Mouse (Mus musculus) left cerebral cortex, postnatal 36 days (tissue): ENCODE measurements around the gene Mpzl1. TPM values are rescaled to one million over a fixed set of nuclear protein-coding genes. Genes with fewer than 3 reads are reported as not detected.
"Not testable (repeated sequence)": the region's sequence is repeated elsewhere in the genome, so short reads cannot be mapped to it uniquely, and the experiment has no call there.

Experiments used
- DNase-seq, 2 experiments: peaks; one replicate each; pipeline ENCODE4 v3.0.0; 2021 to 2022; ENCODE audit warnings: low spot score in 2 of 2, mixed read lengths in 1 of 2
- intact Hi-C: fragments of 180-260 bp; cut with DNase I; formaldehyde crosslinking; loops from one replicate; pipeline ENCODE4 v1.15.1; 2025
- total RNA-seq, 2 experiments: library from RNA; stranded (reverse); gene quantifications; 2 replicates each; pipeline ENCODE4 v1.2.3; 2021

The Mpzl1 gene
- total RNA-seq, result 10 to 100 TPM; 30.0 to 31.6 TPM

DNA sequence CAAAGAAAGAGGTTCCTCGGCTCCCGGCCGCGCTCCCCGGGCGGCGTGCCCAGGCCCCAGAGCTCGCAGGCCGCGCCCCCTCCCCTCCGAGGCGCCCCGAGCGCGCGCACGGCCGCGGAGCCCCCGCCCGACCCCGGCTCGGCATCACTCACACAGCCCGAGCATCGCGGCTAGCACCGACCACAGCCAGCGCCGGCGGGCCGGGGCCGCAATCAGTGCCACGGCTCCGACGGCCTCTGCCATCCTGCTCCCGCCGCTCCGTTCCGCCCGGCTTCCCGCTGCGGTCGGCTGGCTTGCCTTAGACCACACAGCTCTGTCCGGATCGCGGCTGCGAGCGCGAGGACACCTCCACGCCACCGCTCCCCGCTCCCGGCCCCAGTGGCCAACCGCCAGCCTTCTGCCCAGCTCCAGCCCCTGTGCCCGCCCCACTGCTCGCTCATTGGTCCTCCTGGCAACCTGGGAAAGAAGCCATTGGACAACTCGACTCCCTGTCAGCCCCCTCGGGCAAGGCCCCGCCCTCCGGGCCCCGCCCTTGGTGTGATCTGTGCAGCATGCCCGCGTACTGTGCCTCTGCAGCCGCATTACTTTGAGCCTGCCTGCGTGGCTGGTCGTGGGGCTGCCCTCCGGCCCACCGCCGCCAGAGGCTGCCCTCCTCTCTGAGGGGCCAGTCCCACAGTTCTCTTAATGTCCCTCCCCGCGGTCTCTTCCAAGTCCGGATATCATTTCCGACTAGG is at the start of gene Mpzl1:
Mpzl1 (minus strand) TSS at position 388 of the 734 bp plus-strand sequence.
- DNase-seq, result peak; percentile 98

DNA sequence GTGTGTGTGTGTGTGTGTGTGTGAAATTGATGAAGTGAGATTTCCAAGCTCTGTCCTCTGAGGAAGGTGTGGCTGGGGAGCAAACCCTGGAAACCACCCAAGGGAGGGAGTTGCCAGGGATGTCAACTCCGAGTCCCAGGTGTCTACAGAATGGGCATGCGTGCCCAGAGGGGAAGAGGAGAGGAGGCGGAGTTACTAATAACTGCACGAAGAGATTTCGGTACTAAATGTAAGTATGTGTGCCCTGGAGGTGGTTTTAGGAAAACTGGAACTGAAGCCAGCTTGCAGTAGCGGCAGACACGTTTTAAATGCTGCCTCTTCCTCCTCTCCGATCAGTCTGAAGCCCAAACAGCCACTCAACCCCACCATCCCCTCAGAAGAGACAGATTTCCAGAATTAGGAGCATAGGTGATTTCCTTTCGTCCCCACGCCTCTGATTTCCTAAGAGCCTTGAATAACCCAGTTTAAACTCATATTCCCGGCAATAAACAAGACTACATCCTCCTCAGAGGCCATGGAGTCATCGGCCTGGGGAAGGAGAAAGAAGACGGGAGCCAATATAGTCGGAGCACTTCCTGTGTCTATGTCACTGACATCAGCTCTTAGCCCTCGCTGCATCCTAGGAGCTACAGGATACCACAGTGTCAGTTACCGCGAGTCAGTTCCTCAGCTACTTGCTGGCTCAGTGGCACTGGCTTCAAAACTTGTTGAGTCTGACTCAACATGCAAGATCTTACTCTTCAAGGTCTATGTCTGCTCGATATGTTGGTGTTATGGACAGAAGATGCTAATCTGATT is 47.9 kb upstream of the Mpzl1 start:
- DNase-seq, result no peak
- intact Hi-C loops, result no loop called here

More for the DNA sequence above, at the start of gene Mpzl1:
- intact Hi-C loops, result no loop called here

DNA sequence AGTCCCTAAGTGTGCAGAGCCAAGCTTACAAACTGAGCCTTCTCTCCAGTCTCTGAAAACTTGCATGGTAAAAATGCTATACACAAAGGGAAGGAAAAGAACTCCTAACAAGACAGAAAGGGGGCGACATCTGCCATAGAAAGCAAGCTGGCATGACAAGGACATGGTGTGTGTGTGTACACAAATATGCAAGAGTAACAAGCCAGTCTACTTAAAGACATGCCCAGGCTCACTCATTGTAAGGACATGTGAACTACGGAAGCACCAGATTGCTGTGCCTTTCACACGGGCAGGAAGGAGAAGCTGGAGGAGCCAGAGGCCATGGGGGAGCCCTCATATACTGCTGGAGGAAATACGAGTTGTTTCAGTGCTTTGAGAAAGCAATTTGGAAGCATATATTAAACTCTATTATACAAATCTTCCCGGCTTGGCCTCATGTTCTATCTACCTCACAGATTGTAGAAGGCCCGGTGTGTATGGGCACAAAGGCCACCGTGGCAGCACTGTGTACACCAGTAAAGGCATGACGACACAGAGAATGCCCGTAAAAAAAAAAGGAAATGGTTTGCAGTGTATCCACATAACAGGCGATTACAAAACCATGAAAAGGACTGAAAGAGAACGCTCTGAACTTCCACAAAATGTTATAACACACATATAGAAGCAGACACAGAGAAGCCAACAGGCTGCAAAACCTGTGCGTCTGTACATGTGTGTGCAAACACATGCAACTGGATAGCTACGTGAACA is 46.9 kb upstream of the Mpzl1 start:
- DNase-seq, result no peak
- intact Hi-C loops, result no loop called here

DNA sequence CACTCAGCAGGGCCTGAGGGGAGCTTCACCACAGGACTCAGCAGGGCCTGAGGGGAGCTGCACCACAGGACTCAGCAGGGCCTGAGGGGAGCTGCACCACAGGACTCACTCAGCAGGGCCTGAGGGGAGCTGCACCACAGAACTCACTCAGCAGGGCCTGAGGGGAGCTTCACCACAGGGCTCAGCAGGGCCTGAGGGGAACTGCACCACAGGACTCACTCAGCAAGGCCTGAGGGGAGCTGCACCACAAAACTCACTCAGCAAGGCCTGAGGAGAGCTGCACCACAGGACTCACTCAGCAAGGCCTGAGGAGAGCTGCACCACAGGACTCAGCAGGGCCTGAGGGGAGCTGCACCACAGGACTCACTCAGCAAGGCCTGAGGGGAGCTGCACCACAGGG is 45.7 kb upstream of the Mpzl1 start:
- intact Hi-C loops, DNase-seq: not testable (repeated sequence)

DNA sequence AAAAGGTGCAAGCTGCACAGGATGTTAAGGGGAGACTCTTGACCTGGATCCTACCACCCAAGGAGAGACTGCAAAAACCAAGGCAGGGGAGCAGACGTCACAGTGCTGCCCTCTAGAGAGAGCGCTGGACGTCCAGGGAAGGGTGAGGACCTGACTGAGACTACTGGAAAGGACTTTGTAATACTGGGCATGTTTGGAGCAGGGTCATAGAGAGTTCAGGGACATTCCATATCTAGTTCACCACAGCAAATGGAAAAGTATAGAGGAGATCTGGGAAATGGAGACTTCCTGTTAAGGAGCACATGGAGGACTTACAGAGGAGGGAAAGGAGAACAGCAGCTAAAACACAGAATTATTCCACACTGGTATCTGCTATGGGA is 45.3 kb upstream of the Mpzl1 start:
- intact Hi-C loops, result loop anchor here (10.0 kb wide), 1 partner anchor 475 kb away; no protein-coding TSS in a partner anchor
- DNase-seq, result no peak

DNA sequence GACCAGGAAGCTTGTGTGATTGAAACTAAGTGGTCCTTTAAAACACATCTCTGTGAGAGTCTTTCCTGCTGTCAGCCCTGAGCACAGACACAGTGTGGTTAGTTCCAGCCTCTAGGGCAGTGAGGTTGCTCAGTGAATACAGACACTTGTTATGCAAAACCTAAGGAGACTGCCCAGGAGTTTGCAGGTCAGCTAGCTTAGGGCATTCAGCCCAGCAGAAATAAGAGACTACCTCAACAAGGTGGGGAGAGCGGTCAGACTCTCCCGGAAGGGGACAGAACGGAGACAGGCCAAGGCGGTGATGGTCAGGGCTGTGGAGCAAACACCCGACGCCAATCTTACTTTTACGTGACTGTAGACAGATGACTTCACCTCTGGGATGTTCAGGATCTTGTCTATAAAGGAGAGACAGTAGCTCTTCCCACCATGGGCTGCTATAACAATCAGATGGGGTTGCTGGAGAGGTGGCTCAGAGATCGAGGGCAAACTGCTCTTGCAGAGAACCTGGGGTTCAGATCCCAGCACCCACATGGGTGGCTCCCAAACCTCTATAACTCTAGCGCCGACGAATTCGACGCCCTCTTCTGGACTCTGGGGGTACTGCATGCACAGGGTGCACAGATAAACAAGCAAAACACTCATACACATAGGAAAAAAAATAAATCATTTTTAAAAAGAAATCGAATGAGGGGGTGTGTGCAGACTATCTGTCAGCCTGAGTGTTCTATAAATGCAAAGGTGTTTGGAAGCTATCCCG is 44.7 kb upstream of the Mpzl1 start:
- intact Hi-C loops, result loop anchor here (10.0 kb wide), 1 partner anchor 476 kb away; no protein-coding TSS in a partner anchor
- DNase-seq, result no peak

DNA sequence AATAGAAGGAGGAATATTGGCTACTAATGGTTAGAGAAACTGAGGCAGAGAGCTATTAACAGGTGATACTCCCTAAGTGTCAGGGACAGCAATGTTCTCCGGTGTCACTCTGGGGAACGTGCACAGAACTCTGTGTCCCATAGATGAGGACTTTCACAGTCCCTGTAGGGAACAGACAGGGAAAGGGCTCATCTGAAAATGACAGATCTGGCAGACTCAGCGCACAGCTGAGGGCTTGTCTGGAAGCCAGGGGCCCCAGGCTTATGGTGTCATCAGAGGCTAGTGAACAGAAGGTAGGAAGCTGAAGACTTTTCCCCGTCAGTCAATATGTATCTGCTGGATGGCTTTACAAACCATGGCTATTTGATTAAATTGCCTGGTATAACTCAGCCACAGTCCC is 43.2 kb upstream of the Mpzl1 start:
- no peak for DNase-seq
- intact Hi-C loops, result loop anchor here (10.0 kb wide), 1 partner anchor 477 kb away; no protein-coding TSS in a partner anchor

DNA sequence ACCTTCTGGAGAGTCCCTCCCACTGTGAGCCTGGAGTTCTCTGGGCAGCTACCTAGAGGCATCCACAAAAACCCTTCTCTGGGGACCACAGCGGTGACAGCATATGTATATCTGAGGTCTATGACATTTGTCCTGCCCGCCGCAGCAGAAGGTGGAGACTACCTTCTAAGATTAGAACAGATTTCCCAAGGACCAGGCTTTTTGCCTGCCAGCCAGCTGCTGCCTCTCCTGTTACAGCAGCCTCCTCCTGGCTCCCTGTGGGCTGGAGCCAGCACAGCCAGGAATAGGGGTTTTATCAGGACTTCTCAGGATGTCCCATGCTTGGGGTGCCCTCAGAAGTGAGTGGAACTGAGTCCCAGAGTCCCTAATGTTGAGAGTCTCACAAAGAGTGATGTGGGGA is 42.7 kb upstream of the Mpzl1 start:
- intact Hi-C loops, result loop anchor here (10.0 kb wide), 1 partner anchor 478 kb away; no protein-coding TSS in a partner anchor
- no peak for DNase-seq

DNA sequence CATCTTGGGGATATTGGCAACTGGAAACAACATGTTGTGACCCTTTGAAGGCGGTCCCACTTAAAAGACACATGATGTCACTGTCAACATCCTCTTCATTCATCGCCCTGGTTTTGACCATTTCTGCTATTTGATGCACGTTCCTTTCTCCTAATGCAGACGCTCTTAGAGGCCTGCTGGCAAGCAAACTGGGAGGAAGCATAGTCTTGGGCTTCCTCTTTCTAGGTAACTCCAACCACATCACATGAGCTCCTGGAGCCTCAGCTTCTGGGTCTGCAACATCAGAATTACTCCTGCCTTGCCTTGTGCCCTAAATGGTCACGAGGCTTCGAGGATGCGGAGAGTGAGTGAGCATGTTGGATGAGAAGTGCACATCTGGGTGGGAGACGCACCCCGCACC is 40.8 kb upstream of the Mpzl1 start:
- no peak for DNase-seq
- intact Hi-C loops, result loop anchor here (10.0 kb wide), 1 partner anchor 480 kb away; no protein-coding TSS in a partner anchor

DNA sequence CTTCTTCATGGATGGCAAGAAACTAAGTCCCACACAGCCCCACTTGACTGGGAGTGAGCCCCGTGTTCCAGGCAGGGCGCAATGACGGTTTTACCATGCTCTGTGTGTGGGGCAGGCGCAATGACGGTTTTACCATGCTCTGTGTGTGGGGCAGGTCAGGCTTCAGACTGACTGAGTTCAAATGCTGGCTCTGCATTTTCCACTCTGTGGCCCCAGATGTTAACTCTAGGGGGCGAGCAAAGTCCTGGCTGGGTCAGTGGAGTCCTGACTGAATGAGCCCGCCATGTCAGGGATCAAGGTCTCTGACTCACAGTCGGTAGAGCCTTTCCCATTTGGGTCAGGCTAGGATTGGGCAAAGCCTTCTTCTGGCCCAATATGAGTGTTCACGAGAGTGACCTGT is 38.0 kb upstream of the Mpzl1 start:
- intact Hi-C loops, result loop anchor here (10.0 kb wide), 1 partner anchor 482 kb away; no protein-coding TSS in a partner anchor
- DNase-seq, result no peak

DNA sequence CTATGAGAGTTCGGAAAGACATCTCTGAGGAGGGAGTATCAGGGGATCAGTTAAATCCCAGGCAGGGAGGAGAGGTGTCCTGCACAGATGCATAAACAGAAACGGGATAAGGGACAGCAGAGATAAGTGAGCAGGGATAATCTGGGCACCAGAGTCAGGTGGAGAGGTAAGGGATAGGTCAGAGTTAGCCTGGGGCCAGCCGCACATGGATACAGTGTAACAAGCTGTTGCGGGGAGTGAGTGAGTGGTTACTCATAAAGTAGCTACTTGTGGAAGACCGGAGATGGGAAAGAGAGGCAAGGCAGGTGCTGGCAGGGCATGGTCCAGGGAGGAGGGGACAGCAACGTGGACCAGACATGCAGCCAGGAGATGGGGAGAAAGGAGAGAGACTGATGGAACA is 35.7 kb upstream of the Mpzl1 start:
- intact Hi-C loops, result loop anchor here (10.0 kb wide), 1 partner anchor 485 kb away; no protein-coding TSS in a partner anchor
- no peak for DNase-seq

DNA sequence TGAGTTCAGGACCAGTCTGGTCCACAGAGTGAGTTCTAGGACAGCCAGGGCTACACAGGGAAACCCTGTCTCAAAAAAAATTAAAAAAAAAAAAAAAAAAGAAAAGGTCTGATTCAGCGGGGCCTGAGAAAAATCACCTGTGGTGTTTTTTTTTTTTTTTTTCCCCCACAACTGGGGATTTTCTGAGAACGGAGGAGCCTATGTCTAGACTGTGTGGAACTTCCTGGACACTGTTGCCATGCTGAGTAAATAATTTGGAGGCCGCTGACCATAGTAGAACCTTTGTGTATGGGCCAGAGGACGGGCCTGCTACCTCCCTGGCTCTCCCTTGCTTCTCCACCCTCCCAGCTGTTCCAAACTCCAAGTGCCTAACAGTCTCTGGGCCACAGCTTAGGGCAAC is 34.6 kb upstream of the Mpzl1 start:
- intact Hi-C loops, result no loop called here
- no peak for DNase-seq

DNA sequence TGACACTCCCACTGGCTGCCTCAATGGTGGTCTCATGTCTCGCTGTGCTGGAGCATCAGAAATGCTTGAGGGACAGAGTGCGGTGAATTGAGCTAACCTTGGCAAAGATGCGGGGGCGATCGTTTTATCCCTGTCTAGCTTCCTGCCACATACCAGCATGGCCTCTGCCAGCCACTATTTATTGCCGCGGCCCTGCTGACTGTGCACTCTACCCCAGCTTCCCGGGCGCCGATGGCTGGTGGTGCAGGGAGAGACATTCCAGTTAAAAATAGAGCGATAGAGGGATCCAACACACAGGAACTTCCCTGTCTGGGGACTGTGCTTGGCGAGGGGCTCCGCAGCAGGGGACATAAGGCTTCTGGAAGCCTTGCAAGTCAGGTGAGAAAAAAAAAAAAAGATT is 33.0 kb upstream of the Mpzl1 start:
- no peak for DNase-seq
- intact Hi-C loops, result no loop called here

DNA sequence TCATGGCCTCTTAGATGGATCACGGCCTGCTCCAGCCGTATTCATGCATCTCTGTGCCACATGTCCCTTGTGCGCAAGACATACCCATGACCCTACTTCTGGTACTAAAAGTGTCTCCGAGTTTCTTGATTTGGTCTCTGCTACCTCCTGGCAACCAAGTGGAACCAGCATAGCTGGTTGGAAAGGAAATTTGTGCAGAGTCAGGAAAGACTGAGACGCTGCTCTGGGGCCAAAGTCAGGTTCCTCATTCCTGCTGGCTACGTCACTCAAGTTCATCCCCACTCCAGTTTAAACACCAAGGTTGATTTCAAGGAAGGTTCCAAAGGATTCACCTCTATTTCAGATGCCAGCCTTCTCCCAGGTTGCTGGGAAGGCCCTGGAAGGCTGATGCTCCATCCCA is 32.6 kb upstream of the Mpzl1 start:
- intact Hi-C loops, result no loop called here

DNA sequence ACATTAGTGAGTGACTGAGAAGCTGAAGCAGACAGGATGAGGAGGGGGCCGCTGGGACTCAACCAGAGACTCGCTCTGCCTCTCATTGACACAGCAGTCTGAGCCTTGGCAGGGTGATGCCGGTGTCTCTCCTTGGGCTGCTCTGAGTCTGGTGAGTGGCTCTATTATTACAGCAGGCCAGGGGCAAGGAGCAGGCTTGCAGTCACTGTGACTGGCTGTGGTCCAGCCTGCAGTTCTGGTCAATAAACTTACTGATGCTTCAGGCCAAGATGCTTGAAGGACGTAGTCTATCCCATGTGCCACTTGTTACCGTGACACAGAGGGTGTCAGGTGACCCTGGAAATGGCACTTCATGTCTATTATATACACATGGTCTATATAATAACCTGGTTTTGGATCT is 31.4 kb upstream of the Mpzl1 start:
- no peak for DNase-seq
- intact Hi-C loops, result no loop called here

More for the DNA sequence above, 32.6 kb upstream of the Mpzl1 start:
- DNase-seq, result no peak

DNA sequence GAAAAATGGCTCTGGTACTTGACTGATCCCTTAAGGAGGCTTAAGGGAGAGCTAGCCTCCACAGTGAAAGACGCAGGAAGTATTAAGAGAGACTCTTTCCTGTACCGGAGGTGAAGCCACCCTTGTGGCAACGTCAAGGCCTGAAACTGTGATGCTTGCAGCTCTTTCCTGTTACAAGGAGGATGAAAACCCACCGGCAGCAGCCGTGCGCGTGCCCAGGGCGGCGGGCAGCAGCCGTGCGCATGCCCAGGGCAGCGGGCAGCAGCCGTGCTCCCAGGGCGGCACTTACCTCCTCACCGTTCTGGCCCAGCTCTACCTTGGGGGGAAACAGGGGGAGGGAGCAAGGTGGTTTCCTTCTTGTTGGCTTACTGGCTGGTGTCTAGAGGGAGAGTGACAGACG is 28.9 kb upstream of the Mpzl1 start:
- intact Hi-C loops, result no loop called here

DNA sequence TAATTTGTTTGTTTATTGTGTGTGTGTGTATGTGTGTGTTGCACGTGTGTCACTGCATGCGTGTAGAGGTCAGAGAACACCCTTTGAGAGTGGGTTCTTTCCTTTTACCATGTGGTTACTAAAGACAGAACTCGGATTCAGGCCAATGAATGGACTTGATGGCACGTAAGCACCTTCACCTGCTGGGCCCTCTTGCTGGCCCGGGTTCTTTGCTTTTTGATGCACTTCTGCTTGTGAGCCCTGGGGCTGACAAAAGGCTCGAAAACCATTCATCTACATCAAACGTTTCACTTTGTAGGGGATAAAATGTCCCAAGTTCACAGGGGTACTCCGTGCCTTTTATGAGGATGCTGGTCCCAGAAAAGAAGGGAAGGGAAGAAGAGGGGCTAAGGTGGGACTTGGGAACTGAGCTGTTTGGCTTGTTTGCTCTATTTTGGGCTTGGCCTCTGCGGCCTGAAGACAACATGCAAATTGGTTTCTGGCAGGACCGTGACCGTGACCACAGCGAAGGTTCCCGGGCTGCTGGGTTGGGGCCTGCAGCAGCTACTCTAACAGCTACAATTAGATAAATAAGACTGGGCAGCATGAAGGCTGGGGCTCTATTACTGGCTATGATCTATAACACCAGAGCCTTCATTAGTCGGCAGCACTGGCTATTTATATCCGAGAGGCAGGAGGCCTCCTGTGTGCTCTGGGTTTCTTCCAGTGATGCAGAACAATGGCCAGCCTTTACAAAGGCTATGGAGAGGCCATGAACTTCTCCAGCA is 28.3 kb upstream of the Mpzl1 start:
- no peak for DNase-seq
- intact Hi-C loops, result no loop called here

More for the DNA sequence above, 28.9 kb upstream of the Mpzl1 start:
- no peak for DNase-seq

DNA sequence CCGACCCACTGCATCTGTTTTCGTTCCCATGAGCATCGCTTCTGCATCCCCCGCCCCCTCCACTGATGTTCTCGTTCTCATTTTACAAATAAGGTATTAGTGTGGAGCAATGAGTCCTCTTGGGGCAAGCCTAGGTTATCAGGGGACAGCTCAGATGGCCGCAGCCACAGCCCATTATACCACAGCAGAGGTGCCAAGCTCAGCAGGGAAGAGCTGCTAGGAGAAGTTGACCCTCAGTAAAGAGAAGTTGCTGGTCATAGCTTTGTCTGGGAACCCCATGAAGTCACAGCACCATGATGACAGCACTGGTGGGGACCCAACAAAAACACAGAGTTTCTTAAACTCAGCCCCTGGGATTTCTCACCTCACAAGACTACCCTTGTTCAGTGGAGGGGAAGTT is 27.4 kb upstream of the Mpzl1 start:
- no peak for DNase-seq
- intact Hi-C loops, result loop anchor here (1.0 kb wide), 1 partner anchor 75 kb away; no protein-coding TSS in a partner anchor
